Mouse (Mus musculus) mammary gland, adult 2 months (tissue): ENCODE data around the gene Psmb3. TPM values are rescaled to one million over a fixed set of nuclear protein-coding genes. Genes with fewer than 3 reads are reported as not detected.

Experiments
- polyA plus RNA-seq: library from polyadenylated mRNA; depleted of rRNA; stranded (reverse); fragments of >200 nt; gene quantifications from 2 replicates; pipeline ENCODE4 v1.2.3, GENCODE M21; 2012; ENCODE audit warnings: low replicate concordance; rRNA removed

The Psmb3 gene
- 295 and 441 TPM in 2 replicates for polyA plus RNA-seq

GRCm38 (mm10) chr11:97703039-97703826 is at the start of gene Psmb3:
Gene Psmb3 (plus strand): TSS chr11:97703399.

DNA sequence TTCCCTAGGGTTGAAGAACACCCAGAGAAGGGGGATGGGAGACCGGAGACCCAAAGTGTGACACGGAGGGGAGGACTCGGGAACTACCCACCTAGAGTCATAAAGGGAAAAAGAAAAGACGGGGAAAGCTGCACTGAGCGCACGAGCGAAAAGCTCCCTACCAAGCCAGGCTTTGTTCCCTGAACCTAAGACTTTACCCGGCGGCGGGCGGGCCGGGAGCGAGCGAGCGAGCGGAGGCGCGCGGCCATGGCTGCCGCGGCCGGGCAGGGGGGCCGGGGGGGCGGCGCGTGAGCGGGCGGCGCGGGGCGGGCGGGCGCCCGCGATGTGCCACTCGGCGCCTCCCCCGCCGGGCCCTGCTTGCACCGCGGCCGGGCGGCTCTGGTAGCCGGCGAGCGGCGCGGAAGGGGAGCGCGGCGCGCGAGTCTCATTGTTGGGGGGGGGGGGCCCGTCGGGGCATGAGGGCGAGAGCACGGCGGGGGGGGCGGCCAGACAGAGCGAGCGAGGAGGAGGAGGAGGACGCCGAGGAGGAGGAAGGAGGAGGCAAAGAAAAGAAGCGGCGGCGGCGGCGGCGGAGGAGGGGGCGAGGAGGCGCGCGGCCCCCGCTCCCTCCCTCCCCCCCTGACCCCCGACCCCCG is 40.2 kb upstream of the Psmb3 start, which contains the start of gene Mllt6:
Mllt6 (plus strand) TSS at position 522 of the 635 bp plus-strand sequence.

GRCm38 (mm10) chr11:97685613-97686321 is 17.4 kb upstream of the Psmb3 start, which contains the start of gene Cisd3:
Gene Cisd3 (plus strand): TSS chr11:97685826.

DNA sequence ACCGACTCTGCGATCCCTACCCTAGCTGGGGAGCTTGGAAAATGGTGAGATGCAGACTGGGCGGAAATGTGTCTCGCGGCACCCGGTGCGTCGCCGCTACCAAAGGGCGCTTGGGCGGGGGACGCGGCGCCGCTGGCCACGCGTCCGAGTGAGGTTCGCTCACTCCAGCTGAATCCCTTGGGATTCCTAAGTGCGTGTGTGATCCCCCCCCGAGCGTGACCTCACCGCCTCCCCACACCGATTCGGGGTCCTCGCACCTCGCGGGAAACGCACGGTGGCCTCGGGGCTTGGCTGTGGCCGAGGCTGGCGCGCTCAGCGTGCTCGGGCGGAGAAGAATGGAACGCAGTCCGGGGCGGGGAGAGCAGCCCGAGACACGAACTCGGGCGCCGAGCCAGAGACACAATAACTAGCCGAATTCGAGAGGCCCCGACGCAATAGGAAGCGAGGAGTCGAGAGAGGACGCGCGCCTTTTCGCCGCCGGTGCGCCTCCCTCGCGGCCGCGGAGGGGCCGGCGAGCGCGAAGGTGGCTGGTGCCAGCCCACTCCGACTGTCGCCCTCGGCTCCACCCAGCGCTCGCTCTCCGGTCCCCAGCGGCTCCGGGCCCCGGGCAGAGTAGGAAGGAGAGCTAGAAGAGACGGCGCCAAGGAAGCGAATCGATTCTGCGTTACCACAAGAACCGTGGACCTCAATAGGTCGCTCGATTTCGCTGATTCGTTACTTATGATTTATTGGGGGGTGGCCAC is 3.0 kb upstream of the Psmb3 start, which contains the start of gene Pcgf2:
Pcgf2 (minus strand) TSS at position 495 of the 743 bp plus-strand sequence.

DNA sequence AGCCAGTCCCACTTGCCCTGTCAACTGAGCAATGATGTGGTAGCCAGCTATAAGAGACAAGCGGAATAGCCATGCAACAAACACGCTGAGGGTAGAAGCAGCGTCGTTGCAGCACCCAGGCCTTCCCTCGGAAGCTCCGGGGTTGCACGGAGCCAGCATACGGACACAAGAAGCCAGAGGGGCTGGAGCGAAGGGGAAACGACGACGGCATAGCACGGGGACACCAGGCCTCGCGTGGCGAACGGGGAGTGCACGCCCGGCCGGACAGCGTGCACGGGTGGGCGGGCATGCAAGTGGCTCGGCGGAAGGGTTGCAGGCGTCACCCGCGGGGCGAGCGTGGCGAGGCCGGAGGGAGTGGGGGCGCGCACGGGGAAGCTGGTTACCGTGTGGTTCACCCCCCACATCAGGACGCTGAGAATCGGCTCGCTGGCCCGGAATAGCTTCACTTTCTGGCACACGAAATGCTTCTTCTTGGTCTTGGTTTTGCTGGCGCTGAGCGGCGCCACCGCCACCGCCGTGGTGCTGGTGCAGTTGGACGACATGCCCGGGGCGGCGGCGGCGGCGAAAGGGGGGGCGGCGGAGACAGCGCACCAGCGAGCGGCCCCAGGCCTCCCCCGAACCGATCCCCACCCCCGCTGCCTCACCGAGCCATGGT is 41.0 kb downstream of the Psmb3 start, which contains the start of gene Pip4k2b:
Pip4k2b (minus strand) TSS at position 642 of the 655 bp plus-strand sequence.

Other genes starting within 250 kb of the Psmb3 start
- not detected in 2 replicates for gene 4933428G20Rik, start 203.1 kb upstream of the Psmb3 start, polyA plus RNA-seq
- gene Srcin1, start 127.2 kb upstream of the Psmb3 start, polyA plus RNA-seq = 1.1 and 1.3 TPM in 2 replicates
- 1.5 and 8.0 TPM in 2 replicates for gene Epop, start 73.7 kb upstream of the Psmb3 start, polyA plus RNA-seq
- gene Mllt6, start 40.0 kb upstream of the Psmb3 start, polyA plus RNA-seq = 51.8 and 137 TPM in 2 replicates
- 93.5 and 125 TPM in 2 replicates for gene Cisd3, start 17.6 kb upstream of the Psmb3 start, polyA plus RNA-seq
- gene Pcgf2, start 2.9 kb upstream of the Psmb3 start, polyA plus RNA-seq = 46.3 and 90.5 TPM in 2 replicates
- 20.5 and 27.5 TPM in 2 replicates for gene Pip4k2b, start 41.3 kb downstream of the Psmb3 start, polyA plus RNA-seq
- 7.0 and 10.5 TPM in 2 replicates for gene Cwc25, start 63.2 kb downstream of the Psmb3 start, polyA plus RNA-seq
- gene 1700001P01Rik, start 72.5 kb downstream of the Psmb3 start, polyA plus RNA-seq = not detected in 2 replicates
- 79.9 and 107 TPM in 2 replicates for gene Rpl23, start 79.0 kb downstream of the Psmb3 start, polyA plus RNA-seq
- gene Lasp1, start 95.6 kb downstream of the Psmb3 start, polyA plus RNA-seq = 143 and 183 TPM in 2 replicates
- 2.9 and 3.3 TPM in 2 replicates for gene B230217C12Rik, start 137.4 kb downstream of the Psmb3 start, polyA plus RNA-seq
- gene Fbxo47, start 180.8 kb downstream of the Psmb3 start, polyA plus RNA-seq = 0.19 and 1.0 TPM in 2 replicates